Mouse (Mus musculus) gastrocnemius, adult 2 months (tissue): ENCODE measurements around the gene Rbm24. TPM values are rescaled to one million over a fixed set of nuclear protein-coding genes. Genes with fewer than 3 reads are reported as not detected.

Experiments
- DNase-seq: peaks from one replicate; pipeline ENCODE4 v3.0.0; 2022
- H3K27ac ChIP-seq: fragments of 200-600 bp; 2 replicates; pipeline ENCODE4 v1.8.1; 2022; ENCODE audit warnings: mild to moderate bottlenecking
- H3K4me3 ChIP-seq: fragments of 200-600 bp; 2 replicates; pipeline ENCODE4 v1.8.1; 2022; ENCODE audit warnings: mild to moderate bottlenecking, moderate library complexity
- CTCF ChIP-seq: fragments of 200-600 bp; IDR thresholded peaks from 2 replicates; pipeline ENCODE4 v1.8.1; 2022; ENCODE audit warnings: antibody characterized with exemption, mild to moderate bottlenecking, moderate library complexity
- intact Hi-C: fragments of 180-260 bp; cut with DNase I; formaldehyde crosslinking; loops from one replicate; pipeline ENCODE4 v1.15.1; 2025
- long read RNA-seq, 2 experiments: library from polyadenylated mRNA; stranded (forward); transcript quantifications; one replicate each; pipeline ENCODE4 v2.0.0; 2021
- total RNA-seq, 2 experiments: library from RNA; stranded (reverse); gene quantifications; 2 replicates each; pipeline ENCODE4 v1.2.3; 2021

Rbm24 gene
- 100 to 1,000 TPM; 163 to 196 TPM for total RNA-seq
- long read RNA-seq, experiment 1, transcript Rbm24-201 (4 exons, 3,086 nt): major isoform, 211 of 266 reads
- long read RNA-seq, experiment 1, partial matches to known transcripts: 0 of 266 reads
- long read RNA-seq, experiment 1, other reads (novel, unspliced or antisense): 52 of 266 reads
- long read RNA-seq, experiment 2, transcript Rbm24-203 (3 exons, 391 nt): minor isoform, 5 of 296 reads
- long read RNA-seq, experiment 2, transcript Rbm24-201 (4 exons, 3,086 nt): major isoform, 237 of 296 reads
- long read RNA-seq, experiment 2, partial matches to known transcripts: 2 of 296 reads
- long read RNA-seq, experiment 2, other reads (novel, unspliced or antisense): 49 of 296 reads

DNA sequence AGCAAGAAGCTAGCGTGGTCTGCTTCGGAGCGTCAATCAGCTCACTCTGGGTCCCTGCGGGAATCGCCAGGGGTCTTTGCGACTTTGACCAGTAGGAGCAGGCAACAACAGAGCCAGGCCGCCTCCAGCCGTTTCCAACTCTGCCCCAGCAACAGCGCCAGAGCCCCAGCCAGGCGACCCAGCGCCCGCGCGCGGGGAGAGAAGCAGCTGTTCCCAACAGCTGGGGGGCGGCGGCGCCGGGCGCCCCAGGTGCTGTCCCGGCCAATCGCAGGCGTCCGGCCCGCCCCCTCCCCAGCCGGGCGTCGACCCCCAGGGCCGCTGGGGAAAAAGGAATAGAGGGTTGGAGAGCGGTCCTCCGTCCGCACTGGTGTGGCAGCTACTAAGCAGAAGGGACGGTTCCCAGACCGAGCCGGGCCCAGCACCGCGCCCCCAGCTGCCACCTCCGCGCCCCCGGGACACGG, at the start of gene Rbm24:
Rbm24 (plus strand) TSS at position 294 of the 461 bp plus-strand sequence.
- intact Hi-C loops: loop anchor here (5.0 kb wide), 1 partner anchor 174 kb away; no protein-coding TSS in a partner anchor

DNA sequence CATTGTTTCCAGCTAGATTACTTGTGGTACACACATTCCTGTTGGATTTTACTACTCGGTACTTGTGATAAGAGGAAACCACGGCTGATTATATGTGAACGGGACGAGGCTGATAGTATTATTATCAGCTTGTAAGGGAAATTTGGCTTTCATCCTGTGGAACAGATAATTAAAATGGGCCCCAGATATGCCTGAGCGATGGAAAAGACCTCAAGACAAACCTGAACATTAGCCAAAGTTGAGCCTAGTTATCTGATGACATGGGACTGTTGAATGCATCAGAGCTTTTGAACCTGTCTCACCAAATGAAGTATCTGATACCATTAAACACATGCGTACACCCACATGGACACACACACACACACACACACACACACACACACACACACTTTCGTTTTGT, 45.4 kb upstream of the Rbm24 start:
- no peak for TF ChIP-seq CTCF
- H3K4me3 ChIP-seq: no peak overlapping the region
- DNase-seq: no peak
- intact Hi-C loops: no loop called here
- no peak overlapping the region for H3K27ac ChIP-seq

More for the DNA sequence above, at the start of gene Rbm24:
- TF ChIP-seq CTCF: no peak; the same call in 1 of the 2 replicates
- peak; percentile 92 for DNase-seq
- peak within 1 kb of the TSS; percentile 98 for H3K27ac ChIP-seq
- H3K4me3 ChIP-seq: peak within 1 kb of the TSS; percentile 83

DNA sequence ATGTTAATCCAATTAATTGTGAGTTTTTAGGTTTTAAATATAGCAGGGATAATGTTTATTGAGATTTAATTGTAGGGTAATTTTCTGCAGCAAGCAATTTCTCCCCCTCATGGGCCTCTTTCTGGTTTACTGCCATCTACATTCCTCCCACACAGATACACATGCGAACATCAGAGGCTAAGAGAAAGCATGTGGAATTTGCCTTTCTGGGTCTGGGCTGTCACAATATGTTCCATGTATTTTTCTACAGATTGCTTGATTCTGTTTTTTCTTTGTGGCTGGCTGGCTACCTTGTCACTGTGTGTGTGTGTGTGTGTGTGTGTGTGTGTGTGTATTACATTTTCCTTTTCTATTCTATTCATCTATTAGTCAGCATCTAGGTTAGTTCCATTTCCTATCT, 42.9 kb upstream of the Rbm24 start:
- no peak for DNase-seq
- H3K4me3 ChIP-seq: no peak overlapping the region
- intact Hi-C loops: no loop called here
- no peak overlapping the region for H3K27ac ChIP-seq
- TF ChIP-seq CTCF: no peak

DNA sequence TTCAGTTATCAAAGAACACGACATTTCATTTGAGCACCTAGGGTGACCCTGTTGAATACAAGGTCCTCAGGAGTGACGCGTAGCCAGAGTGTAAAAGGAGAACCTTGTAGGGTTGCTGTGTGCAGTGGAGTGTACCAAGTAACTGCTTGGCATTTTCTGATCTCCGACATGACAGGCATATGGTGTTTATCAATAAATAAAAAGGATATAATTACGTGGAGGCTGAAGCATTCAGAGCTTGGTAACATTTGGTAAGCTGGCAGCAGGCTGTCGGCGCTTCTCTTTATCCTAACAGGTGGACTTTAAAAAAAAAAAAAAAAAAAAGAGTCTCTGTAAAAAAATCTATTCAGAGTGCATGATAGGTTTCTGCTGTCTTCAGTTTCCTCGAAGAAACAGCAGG, 30.8 kb upstream of the Rbm24 start:
- TF ChIP-seq CTCF: no peak
- no peak overlapping the region for H3K27ac ChIP-seq

DNA sequence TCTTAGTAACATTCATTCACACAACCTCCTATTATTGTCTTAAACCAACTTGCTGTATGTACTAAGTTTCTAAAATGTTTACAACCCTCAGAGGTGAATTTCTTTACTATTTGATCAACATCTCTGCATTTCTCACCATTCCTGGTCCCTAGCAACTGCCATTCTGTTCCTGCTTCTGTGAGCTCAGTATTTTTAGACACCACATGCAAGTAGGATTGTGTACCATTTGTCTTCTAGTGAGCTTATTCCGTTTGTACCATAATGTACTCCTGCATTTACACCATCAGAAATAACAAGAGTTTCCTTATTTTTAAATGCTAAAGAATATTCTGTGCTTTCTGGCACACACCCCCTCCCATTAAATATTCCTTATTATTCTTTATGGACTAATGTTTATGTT, 26.6 kb upstream of the Rbm24 start:
- H3K27ac ChIP-seq: no peak overlapping the region
- H3K4me3 ChIP-seq: no peak overlapping the region
- no peak for DNase-seq
- intact Hi-C loops: no loop called here
- TF ChIP-seq CTCF: no peak

More for the DNA sequence above, 30.8 kb upstream of the Rbm24 start:
- no peak for DNase-seq
- intact Hi-C loops: no loop called here
- no peak overlapping the region for H3K4me3 ChIP-seq

DNA sequence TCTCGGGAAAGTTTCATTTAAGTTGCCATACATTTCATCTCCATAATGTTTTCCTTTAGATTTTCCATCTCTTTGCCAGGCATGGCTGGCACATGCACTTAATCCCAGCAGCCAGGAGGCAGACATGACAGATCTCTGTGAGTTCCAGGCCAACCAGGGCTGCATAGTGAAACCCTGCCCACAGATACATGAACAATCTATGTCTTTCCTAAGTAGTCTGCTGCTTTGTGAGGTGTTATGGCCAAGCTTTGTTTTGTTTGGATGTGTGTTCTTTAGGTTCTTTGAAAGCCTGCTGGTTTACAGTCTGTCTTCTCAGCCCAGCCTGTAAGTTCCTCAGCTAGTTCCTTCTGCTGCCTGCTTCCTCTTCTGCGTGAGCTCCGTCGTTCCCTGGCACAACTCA, 25.3 kb upstream of the Rbm24 start:
- no peak overlapping the region for H3K27ac ChIP-seq
- DNase-seq: no peak
- no peak overlapping the region for H3K4me3 ChIP-seq
- intact Hi-C loops: no loop called here
- TF ChIP-seq CTCF: no peak

DNA sequence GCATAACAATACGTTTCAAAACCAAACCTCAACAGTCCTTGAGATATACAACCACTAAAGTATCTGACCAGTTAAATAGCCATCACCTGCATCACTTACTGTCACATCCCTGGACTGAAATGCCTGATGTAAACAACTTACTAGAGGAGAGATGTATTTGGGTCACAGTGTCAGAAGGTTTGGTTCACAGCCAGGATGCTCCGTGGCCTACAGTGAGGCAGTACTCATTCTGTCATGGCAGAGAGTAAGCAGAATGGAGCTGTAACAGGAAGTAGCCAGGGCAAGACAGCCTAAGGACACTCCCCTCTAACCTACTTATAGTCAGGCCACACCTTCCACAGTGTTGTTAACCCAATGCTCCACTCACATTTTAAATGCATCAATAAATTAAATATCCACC, 24.3 kb upstream of the Rbm24 start:
- no peak overlapping the region for H3K4me3 ChIP-seq
- DNase-seq: no peak
- H3K27ac ChIP-seq: no peak overlapping the region
- intact Hi-C loops: no loop called here
- no peak for TF ChIP-seq CTCF

DNA sequence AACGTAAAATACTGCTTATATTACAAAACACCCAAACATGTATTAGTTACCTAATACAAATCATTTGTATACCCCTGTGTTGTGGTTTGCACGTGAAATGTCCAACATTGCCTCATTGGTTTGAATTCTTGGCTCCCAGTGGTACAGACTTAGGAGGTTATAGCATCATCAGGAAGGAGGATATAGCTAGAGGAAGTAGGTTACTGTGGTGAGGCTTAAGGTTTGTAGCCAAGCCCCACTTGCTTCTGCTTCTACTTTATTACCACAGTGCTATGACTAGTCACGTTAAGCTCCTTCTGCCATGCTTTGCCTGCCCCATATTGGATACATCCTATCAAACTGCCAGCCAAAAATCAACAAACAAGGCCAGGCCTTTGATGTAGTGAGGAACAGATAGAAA, 21.0 kb upstream of the Rbm24 start:
- no peak for DNase-seq
- intact Hi-C loops: no loop called here
- no peak for TF ChIP-seq CTCF
- Histone ChIP-seq H3K4me3 (no peak overlapping the region), H3K27ac (no peak overlapping the region)

DNA sequence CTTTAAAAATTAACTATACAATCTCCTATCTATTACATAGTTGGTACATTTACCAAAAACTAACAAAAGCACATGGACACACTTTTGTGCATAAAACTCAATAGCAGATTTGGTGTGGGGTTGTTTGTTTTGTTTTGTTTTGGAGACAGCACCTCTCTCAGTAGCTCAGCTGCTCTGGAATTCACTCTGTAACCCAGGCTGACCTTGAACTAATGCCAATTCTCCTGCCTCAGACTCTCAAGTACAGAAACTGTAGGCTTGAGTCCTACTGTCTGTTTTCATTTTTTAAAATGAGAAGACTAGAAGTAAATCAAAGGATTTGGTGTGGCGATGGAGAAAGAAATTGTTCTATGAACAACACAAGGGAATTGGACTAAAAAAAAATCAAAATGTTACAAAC, 11.1 kb upstream of the Rbm24 start:
- Histone ChIP-seq H3K27ac (peak overlapping the region; percentile 35; the same call in 1 of the 2 replicates), H3K4me3 (no peak overlapping the region)
- TF ChIP-seq CTCF: no peak
- no peak for DNase-seq
- intact Hi-C loops: loop anchor here (5.0 kb wide), 1 partner anchor 50 kb away; no protein-coding TSS in a partner anchor

DNA sequence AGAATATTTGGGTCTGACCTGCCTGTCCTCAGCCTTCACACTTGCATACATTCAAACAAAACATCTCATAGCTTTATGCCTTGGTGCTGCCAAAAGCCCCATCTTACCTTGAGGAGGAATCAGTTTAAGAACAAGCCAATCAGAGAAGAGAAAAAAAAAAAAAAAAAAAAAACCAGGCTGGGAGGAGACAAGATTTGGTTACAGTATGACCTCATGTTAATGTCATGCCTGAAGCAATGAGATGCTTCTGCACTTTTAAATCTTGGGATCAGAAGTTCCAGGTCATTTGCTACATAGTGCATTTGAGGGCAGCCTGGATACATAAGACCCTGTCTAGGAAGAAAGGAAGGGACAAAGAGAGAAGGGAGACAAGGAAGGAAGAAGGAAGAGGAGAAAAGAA, 6.0 kb upstream of the Rbm24 start:
- TF ChIP-seq CTCF: no peak
- peak overlapping the region; percentile 98 for H3K27ac ChIP-seq
- intact Hi-C loops: loop anchor here (5.0 kb wide), 1 partner anchor 65 kb away; no protein-coding TSS in a partner anchor

DNA sequence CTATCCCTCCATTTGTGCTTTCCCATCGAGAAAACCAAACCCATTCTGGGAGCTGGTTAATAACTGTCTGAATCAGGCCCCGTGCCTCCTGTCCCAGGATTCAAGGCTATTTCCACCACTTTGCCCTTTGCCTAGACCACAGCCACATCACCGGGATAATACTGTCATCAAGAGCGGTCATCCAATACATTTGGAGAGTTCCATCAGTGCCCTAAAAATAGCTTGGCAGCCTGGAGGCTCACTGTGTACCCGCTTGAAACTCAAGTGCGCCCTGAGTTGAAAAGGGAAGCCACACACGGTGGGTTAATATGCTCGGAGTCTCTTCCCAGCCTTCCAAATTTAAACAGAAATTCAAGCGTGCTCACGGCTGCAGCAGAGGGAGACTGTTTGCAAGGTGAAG, 4.6 kb upstream of the Rbm24 start:
- peak overlapping the region; percentile 98 for H3K27ac ChIP-seq
- peak; percentile 79 for DNase-seq
- intact Hi-C loops: loop anchor here (5.0 kb wide), 1 partner anchor 66 kb away; no protein-coding TSS in a partner anchor
- H3K4me3 ChIP-seq: peak overlapping the region; percentile 52
- TF ChIP-seq CTCF: no peak

More for the DNA sequence above, 6.0 kb upstream of the Rbm24 start:
- DNase-seq: no peak
- no peak overlapping the region for H3K4me3 ChIP-seq

DNA sequence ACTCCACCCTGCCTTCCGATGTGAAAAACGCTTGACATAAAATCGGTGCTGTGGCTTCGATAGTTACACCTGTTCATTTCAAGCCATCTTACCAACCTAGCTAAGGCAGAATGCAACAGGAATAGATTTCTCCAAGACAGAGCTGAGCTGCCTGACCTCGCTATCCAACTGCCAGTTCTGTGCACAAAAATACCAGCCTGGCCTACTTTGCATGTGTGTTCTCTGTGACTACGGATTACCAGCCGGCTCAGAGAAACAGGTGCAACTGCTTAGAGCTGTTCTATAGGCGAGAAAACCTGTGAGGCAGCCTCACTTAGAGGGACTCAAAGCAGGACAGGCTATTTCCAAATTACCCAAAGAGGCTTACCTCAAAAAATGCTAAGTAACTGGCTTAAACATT, 4.2 kb upstream of the Rbm24 start:
- intact Hi-C loops: loop anchor here (5.0 kb wide), 1 partner anchor 67 kb away; no protein-coding TSS in a partner anchor
- peak overlapping the region; percentile 98 for H3K27ac ChIP-seq
- DNase-seq: peak; percentile 59
- peak overlapping the region; percentile 52 for H3K4me3 ChIP-seq
- TF ChIP-seq CTCF: no peak

DNA sequence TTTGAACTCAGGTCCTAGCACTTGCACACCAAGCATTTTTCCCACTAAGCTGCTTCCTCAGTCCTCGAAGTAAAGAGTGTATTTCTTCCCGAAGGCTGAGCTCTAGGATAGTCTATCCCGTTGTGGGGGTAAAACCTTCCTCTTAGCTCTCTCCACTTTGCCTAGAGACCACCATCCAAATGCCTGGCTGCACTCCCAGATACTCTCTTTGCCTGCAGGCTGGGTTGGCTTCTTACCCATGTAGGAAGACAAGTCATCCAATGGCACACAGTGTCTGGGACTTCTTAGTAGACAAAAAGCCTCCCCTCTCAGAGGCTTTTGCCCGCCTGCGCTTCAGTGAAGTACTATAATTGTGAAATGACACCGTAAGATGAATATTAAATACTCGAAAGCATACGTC, 2.2 kb upstream of the Rbm24 start:
- TF ChIP-seq CTCF: no peak
- H3K27ac ChIP-seq: peak overlapping the region; percentile 98
- intact Hi-C loops: loop anchor here (5.0 kb wide), 1 partner anchor 176 kb away; no protein-coding TSS in a partner anchor

More for the DNA sequence above, 2.2 kb upstream of the Rbm24 start:
- no peak overlapping the region for H3K4me3 ChIP-seq
- no peak for DNase-seq
